Mouse (Mus musculus): ENCODE measurements around the gene C87414.
"Not testable (repeated sequence)": the region's sequence is repeated elsewhere in the genome, so short reads cannot be mapped to it uniquely, and the experiment has no call there.

Gene C87414

DNA sequence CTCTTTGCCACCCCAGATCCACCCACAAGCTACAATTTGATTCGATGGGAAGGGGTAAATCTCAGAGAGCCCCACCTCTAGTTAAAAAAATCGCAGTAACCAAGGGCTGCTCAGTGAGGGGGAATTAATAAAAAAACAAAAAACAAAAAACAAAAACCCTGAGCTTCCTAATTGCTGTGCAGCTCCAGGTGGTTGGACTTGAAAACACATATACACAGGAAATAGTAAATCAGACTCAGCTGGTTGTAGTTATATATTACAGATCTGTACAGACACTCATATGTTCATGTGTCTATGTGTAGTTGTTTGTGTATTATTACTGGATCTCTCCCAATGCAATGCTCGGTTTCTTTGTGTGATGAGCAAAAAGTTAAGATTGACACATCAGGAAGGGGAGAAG lies at the start of gene C87414:
Gene C87414, minus strand, starts transcription at position 101 of the 400 bp plus-strand sequence.
- not testable (repeated sequence) for DNase-seq (ENCODE audit: low spot score in 2 of 2)

DNA sequence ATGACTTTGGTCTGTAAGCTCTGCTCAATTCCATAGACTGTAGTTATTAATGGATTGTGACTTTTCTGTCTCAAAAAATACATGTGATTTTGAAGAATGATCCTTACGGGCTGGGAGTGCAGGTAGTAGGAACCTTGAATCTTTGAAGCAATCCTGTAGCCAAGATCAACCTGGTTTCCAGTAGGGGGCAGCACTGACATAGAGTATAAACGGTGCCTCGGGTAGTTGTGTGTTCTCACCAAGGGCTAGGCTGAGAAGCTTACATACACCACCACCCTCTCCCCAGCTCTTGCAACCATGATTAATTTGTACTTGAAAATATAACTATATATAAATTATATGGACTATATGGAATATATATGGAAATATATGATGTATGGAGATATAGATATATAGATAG lies 13.3 kb upstream of the C87414 start:
- not testable (repeated sequence) for DNase-seq (ENCODE audit: low spot score in 2 of 2)
